ENCODE assay signal across 7 mouse cellular contexts in the genomic region with DNA sequence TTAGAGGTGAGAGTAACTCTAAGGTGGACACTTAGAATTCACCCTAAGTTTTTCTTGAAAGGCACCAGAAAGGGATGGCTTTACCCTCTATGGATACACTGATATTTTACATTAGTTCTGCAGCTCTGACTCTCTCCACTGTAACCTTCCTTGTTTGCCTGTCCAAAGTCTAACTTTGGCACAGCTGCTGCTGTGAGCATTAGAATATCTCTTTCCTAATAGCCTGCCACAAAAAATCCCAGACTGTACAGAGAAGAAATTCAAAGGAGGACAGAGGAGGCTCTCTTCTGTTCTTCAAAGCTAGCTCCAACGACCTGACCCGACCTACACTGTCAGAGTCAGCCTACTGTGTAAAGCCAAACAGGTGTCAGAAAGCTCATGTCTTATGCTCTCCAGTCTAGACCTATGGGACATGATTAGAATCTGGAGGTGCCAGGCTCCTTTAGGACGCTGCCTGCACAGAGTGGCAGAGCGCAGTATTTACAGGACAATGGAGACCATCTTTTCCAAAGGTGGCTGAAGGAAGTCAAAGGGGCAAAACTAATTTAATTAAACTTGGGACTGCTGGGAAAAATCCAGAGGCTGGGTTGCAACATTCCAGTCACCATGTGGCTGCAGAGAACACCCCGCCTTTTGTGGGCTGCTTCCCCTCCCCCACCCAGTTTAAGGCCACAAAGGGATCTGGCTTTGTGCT. TPM values are rescaled to one million over a fixed set of nuclear protein-coding genes. Genes with fewer than 3 reads are reported as not detected.
DNase-seq lines count a peak whose midpoint lies in the region; ATAC-seq and TF ChIP-seq lines count a peak whose summit lies in the region.

No protein-coding gene starts in this region.

- H3K4me3 ChIP-seq in hindbrain, embryonic 14.5 days (replicated peaks; ENCODE audit: low read length): no peak overlapping the region
- H3K4me3 ChIP-seq in liver, adult 2 months (ENCODE audit: insufficient read depth, low read depth, low read length): peak overlapping the region; percentile 8; the same call in 1 of the 2 replicates
- H3K4me3 ChIP-seq in neural tube, embryonic 12.5 days: no peak overlapping the region
- H3K4me3 ChIP-seq in layer of hippocampus, adult 2 months: no peak overlapping the region

- no peaks in the 10 kb centered on the region for H3K9me3 ChIP-seq in hindbrain, embryonic 14.5 days (ENCODE audit: control insufficient read depth, low read length)
- H3K9me3 ChIP-seq in neural tube, embryonic 12.5 days: no peaks in the 10 kb centered on the region

- H3K27ac ChIP-seq in hindbrain, embryonic 14.5 days: peak overlapping the region; percentile 62; the same call in 1 of the 2 replicates
- peak overlapping the region; percentile 98 for H3K27ac ChIP-seq in liver, adult 2 months (replicated peaks; ENCODE audit: insufficient read depth, low read depth, low read length)
- H3K27ac ChIP-seq in neural tube, embryonic 12.5 days: peak overlapping the region; percentile 57; the same call in 1 of the 2 replicates
- H3K27ac ChIP-seq in layer of hippocampus, adult 2 months: no peak overlapping the region

- peaks cover 41% of the 10 kb centered on the region for H3K36me3 ChIP-seq in hindbrain, embryonic 14.5 days (replicated peaks; ENCODE audit: control insufficient read depth, insufficient read depth)
- peaks cover 26% of the 10 kb centered on the region for H3K36me3 ChIP-seq in liver, adult 2 months (ENCODE audit: control insufficient read depth, insufficient read depth, low read length)
- peaks cover 52% of the 10 kb centered on the region for H3K36me3 ChIP-seq in neural tube, embryonic 12.5 days

- 0 out of 2 replicates have a peak overlapping the region, but pooled peaks have one; percentile 5 for H3K9ac ChIP-seq in hindbrain, embryonic 14.5 days
- H3K9ac ChIP-seq in liver, adult 2 months (ENCODE audit: low read depth, low read length): peak overlapping the region; percentile 53
- H3K9ac ChIP-seq in neural tube, embryonic 12.5 days: no peak overlapping the region

- H3K79me2 ChIP-seq in liver, adult 2 months (ENCODE audit: control insufficient read depth, insufficient read depth, low read length): peaks cover 15% of the 10 kb centered on the region; the same call in 1 of the 2 replicates

- TF ChIP-seq CTCF in liver, adult 2 months (IDR thresholded peaks at IDR 0.05; ENCODE audit: low read depth, low read length): no peak
- TF ChIP-seq CTCF in layer of hippocampus, adult 2 months (conservative IDR thresholded peaks at IDR 0.05): no peak

- H3K4me2 ChIP-seq in hindbrain, embryonic 14.5 days (replicated peaks): peak overlapping the region; percentile 78
- peak overlapping the region; percentile 43 for H3K4me2 ChIP-seq in neural tube, embryonic 12.5 days (replicated peaks)

- WGBS in hindbrain, embryonic 14.5 days: 2% methylated on average over 5 of the region's 5 CpGs
- WGBS in liver, adult 2 months: 21% methylated on average over 5 of the region's 5 CpGs
- 6% methylated on average over 5 of the region's 5 CpGs for WGBS in neural tube, embryonic 12.5 days

- peak; percentile 77 for DNase-seq in embryo, embryonic 10 days (ENCODE audit: low spot score)
- DNase-seq in forelimb bud, embryonic 11.5 days (ENCODE audit: low read depth, low spot score): peak; percentile 83
- no peak for DNase-seq in hindbrain, embryonic 14.5 days (ENCODE audit: low spot score)
- DNase-seq in liver, adult 2 months (ENCODE audit: extremely low read depth, low read depth, low spot score): peak; percentile 85
- no peak for DNase-seq in spleen, adult 18-20 months
- no peak for DNase-seq in layer of hippocampus, adult 2 months (ENCODE audit: low spot score in 2 of 2)

- no peak for TF ChIP-seq POLR2A in liver, adult 2 months (IDR thresholded peaks at IDR 0.05; ENCODE audit: extremely low read depth, insufficient read depth, low read length)

- H3K4me1 ChIP-seq in hindbrain, embryonic 14.5 days (replicated peaks; ENCODE audit: control insufficient read depth, insufficient read depth, low read length): peaks cover 76% of the 10 kb centered on the region
- H3K4me1 ChIP-seq in liver, adult 2 months (ENCODE audit: control insufficient read depth, insufficient read depth, low read length): peaks cover 49% of the 10 kb centered on the region
- H3K4me1 ChIP-seq in neural tube, embryonic 12.5 days: peaks cover 59% of the 10 kb centered on the region

- H3K27me3 ChIP-seq in hindbrain, embryonic 14.5 days (ENCODE audit: control insufficient read depth, insufficient read depth, low read length): no peaks in the 10 kb centered on the region
- H3K27me3 ChIP-seq in liver, adult 2 months (ENCODE audit: control insufficient read depth, insufficient read depth, low read length): no peaks in the 10 kb centered on the region
- H3K27me3 ChIP-seq in neural tube, embryonic 12.5 days (replicated peaks): no peaks in the 10 kb centered on the region

- ATAC-seq in hindbrain, embryonic 14.5 days (ENCODE audit: low FRiP score): peak; percentile 82
- ATAC-seq in neural tube, embryonic 12.5 days (ENCODE audit: low FRiP score, low read depth): peak; percentile 91

RNA-seq across cellular contexts. Expression of a gene that starts 9.5 kb away (rescaled TPM):
- polyA plus RNA-seq in hindbrain, embryonic 14.5 days (2014; fragmentation: Nextera tagmentation; extraction: Ambion mirVana): 125 and 150 TPM in 2 replicates
- 16.2 and 16.7 TPM in 2 replicates for total RNA-seq in liver, adult 2 months (2014; rRNA removed)
- 1.9 and 2.4 TPM in 2 replicates for polyA plus RNA-seq in liver, adult 2 months (2012; rRNA removed)
- 257 and 270 TPM in 2 replicates for polyA plus RNA-seq in neural tube, embryonic 12.5 days (2016; fragmentation: Nextera tagmentation; extraction: Ambion mirVana)
- 10 to 100 TPM; 13.2 to 14.1 TPM for total RNA-seq in layer of hippocampus, adult 2 months (2021)

Comparison
In these comparisons a context has a peak if more than half of its experiments do, and no peak if none do; other contexts are left out.
1. DNase-seq: peak in embryo, embryonic 10 days (single experiment), forelimb bud, embryonic 11.5 days (single experiment) and liver, adult 2 months (single experiment); none in hindbrain, embryonic 14.5 days (single experiment), spleen, adult 18-20 months (0 of 2) and layer of hippocampus, adult 2 months (0 of 2).
2. RNA of a gene that starts 9.5 kb away (polyA plus RNA-seq): 257 to 270 TPM in neural tube, embryonic 12.5 days and 125 to 150 TPM in hindbrain, embryonic 14.5 days; 1.9 to 2.4 TPM in liver, adult 2 months; every median in the first group is over 10 times any median in the second.